Mouse (Mus musculus) cerebellum, adult 11-12 months (tissue): Measurements from ENCODE around the gene Pglyrp2.

Experiments used
- DNase-seq: peaks from one replicate; pipeline ENCODE4 v3.0.0; 2022

The Pglyrp2 gene

DNA sequence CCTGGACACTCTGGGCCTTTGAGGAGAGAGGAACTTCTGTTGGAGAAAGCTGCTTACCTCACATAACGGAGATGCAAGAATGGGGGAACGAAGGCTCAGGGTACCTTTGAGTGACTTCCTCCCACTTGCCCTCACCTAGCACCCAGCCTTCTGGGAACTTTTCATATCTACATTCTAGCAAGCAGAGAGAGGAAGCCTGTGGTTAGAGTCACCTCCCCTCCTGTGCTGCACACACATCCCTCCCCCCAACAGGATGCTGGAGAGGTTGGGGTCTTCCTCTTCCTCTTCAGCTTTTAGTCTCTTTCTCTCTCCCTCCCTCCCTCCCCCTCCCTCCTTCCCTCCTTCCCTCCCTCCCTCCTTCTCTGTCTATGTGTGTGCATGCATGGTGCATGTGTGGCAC, at the start of gene Pglyrp2:
Gene Pglyrp2, minus strand, starts transcription at position 134 of the 400 bp plus-strand sequence.
- no peak for DNase-seq

DNA sequence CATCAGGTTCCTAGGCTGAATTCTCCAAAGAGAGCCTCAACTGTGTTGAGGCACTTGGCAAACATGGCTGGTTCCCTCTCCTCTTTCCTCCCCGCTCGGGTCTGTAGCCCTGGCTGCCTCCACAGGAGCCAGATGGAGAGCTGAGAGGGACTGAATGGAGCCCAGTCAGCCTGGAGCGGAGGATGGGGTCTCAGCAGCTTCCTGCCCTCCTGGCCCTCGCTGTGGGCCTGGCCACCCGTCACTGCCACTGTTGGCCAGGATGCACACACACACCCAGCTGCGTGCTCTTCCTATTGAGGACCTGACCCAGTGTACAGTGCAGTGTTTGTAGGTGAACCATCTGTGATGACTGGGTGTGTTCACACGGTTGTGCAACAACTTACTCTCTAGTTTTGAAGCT, 48.2 kb upstream of the Pglyrp2 start:
- DNase-seq: no peak

DNA sequence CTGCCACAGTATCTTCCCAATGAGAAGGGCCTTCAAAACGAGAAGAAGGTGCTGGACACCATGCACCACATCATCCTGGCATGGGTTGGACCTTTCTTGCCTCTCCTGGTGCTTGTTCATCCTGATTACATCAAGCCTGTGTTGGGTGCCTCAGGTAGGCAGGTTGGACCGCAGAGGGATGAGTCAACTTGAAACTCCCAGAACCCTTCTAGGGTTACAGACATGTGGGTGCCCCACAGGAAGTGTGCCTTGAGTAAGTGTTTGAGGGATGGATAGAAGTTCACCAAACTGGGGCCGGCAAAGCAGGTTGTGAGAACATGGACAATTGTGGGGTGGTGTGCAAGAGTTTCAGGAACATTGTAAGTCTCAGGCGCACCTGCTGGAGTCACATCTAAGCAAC, 46.8 kb upstream of the Pglyrp2 start:
- no peak for DNase-seq

GRCm38 (mm10) chr17:32468494-32468893, 44.5 kb upstream of the Pglyrp2 start:
- no peak for DNase-seq

DNA sequence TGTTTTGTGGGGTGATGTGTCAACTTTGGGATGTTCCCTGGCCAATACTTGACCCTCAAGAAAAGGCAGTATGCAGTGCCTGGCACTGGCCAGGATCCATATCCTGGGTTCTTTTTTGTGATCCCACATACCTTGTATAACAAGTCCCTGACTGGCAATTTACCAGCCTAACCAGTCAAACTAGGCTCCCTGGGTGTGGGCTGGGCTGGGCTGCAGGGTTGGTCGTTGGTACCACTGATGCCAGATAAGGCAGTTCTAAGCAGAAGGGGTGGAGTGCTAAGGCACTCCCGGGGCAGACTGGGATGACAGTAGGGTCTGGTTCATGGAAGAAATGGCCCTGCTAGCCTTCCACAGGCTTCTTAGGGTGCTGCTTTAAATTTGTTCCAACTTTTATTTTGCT, 31.0 kb upstream of the Pglyrp2 start:
- no peak for DNase-seq

GRCm38 (mm10) chr17:32454188-32454587, 30.2 kb upstream of the Pglyrp2 start:
- DNase-seq: no peak

- no peak for DNase-seq
Observed at GRCm38 (mm10) chr17:32452482-32452881, 28.5 kb upstream of the Pglyrp2 start, which contains the start of gene Cyp4f39. Gene Cyp4f39 (plus strand): TSS chr17:32452723.

DNA sequence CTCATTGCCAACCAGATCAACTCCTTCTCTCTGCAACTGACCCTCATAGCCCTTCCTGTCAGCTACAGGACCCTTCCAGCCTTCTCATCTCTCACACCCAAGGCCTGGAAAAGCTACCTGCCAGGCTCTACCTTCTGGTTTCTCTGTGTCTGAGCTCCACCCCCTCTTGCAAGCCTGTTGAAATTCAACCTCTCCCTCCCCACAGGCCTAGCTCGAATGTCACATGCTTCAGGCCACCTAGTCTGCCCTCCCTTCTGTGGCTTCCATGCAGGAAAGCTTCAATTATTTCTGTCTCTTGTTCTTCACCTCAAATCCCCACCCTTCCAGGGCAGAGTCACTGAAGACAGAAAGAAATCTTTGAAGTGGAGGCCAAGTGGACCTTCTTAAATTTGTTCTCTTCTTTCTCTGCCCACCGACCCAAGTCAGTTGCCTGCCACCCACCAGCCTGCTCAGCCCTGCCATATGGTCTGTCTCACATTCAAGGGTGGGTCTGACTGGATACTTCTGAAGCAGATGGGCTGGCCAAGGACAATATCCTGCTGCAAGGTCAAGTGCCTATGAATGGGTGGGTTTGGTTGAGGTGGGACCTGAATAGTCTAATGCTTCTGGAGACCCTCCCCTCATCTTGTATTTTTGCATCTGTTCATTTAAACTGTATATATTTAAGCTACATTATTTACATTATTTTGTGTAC, 27.0 kb upstream of the Pglyrp2 start:
- no peak for DNase-seq

DNA sequence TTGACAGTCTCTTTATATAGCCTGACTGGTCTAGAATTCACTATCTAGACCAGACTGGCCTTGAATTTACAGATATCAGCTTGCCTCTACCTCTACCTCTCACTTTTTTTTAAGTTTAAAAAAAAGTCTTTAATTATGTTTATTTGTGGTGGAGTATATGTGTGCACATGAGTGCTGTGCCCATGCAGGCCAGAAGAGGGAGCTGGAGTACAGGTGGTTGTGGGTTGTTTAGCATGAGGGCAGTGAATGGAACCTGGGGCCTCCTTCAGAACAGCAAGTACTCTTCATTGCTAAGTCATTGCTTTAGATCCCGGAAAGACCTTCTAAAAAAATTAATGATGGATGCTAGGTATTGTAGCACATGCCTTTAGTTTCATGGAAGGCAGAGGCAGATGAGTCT, 25.1 kb upstream of the Pglyrp2 start:
- DNase-seq: no peak

GRCm38 (mm10) chr17:32447195-32447594, 23.2 kb upstream of the Pglyrp2 start:
- DNase-seq: no peak

- DNase-seq: no peak
Observed at GRCm38 (mm10) chr17:32445016-32445415, 21.0 kb upstream of the Pglyrp2 start.

GRCm38 (mm10) chr17:32443245-32443644, 19.3 kb upstream of the Pglyrp2 start:
- DNase-seq: no peak

GRCm38 (mm10) chr17:32437106-32437505, 13.1 kb upstream of the Pglyrp2 start:
- no peak for DNase-seq

DNA sequence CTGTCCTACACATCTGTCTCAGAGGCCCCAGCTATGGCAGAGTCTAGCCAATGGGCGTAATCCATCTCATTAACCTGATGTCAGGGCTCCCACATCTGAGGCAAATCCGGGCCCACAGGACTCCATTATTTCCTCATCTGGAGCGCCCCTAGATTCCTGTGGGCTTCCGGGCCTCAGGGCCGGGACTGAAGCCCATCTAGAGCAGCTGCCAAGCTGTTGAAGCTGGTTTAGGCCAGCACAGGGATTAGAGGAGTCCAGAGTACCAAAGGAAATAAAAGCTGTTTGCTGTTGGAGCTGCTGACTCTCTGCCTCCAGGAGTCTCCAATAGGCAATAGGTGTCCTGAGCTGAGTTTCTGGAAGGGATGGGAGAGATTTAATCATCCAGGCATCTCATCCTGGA, 11.2 kb upstream of the Pglyrp2 start:
- DNase-seq: no peak

DNA sequence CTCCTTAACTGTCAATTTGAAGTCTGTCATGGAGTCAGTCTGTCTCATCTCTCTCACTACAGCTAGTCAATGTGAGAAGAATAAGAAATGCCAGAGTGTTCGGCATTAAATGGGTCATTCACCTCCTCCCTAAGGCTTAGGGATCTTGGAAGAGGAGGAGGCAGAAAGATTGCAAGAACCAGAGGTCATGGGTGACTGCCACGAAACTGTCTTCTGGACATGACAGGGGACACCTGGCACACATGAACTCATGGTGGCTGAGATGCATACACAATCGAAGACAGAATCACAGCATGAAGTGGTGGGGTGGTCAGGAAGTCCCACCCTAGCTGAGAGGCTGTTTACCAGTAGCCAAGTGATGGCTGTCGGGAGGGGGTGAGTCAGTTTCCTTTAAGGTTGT, 10.4 kb upstream of the Pglyrp2 start:
- no peak for DNase-seq

- DNase-seq: no peak
Observed at GRCm38 (mm10) chr17:32431972-32432371, 8.0 kb upstream of the Pglyrp2 start.

GRCm38 (mm10) chr17:32426610-32427009, 2.6 kb upstream of the Pglyrp2 start:
- no peak for DNase-seq

- no peak for DNase-seq
Observed at GRCm38 (mm10) chr17:32420781-32421180, 3.2 kb downstream of the Pglyrp2 start.

DNA sequence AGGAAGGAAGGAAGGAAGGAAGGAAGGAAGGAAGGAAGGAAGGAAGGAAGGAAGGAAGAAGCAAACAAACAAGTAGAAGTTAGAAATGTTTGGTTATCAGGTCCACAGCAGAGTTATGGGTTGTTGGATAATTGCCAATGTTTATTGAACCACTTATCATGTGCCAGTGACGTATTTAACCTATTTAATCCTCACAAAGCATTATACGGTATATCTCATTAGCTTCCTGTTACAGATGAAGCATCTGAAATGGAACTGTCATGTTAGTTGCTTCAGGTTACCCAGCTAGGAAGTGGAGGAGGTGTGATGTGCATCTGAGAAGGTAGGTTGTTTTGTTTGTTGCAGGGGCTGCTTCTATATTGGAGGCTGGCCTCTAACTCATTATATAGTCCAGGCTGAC, 4.0 kb downstream of the Pglyrp2 start:
- no peak for DNase-seq

- DNase-seq: no peak
Observed at GRCm38 (mm10) chr17:32416771-32417170, 7.2 kb downstream of the Pglyrp2 start.

GRCm38 (mm10) chr17:32415417-32416020, 8.4 kb downstream of the Pglyrp2 start:
- no peak for DNase-seq

DNA sequence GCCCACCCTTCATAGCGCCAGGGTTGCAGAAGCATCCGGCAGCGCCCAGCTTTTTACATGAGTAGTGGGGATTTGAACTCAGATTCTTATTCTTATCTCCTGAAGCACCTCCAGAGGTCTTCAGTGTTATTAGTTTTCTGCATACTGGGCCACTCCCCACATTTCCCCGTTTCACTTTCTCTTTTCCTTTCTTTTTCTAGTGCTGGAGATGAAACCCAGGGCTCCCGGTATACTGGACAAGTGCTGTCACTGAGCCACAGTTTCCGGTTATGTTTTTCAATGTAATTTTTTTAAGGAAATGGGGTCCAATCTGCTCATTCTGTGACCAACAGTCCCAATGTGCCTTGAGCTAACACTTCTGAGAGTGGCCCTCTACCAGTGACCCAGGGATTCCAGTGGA, 12.1 kb downstream of the Pglyrp2 start:
- no peak for DNase-seq

DNA sequence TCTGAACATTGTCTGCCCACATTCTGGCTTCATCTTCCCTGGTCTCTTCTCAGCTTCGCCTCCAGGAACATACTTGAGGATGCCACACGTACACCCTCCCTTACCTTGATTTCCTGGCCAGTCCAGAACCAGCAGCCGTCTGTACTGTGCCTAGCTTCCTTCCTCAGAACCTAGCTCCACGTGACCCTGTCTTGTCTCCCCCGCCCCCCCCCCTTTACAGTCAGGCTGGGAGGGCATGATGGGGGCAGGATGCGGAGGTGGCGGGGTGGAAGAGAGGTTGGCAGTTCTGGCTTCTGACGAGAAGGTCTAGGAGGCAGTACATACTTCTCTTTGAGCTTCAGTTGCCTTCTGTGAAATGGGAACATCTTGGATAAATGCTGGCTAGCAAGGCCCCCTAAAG, 20.6 kb downstream of the Pglyrp2 start, which contains the start of gene Rasal3:
Gene Rasal3, minus strand, starts transcription at position 167 of the 400 bp plus-strand sequence.
- DNase-seq: no peak

DNA sequence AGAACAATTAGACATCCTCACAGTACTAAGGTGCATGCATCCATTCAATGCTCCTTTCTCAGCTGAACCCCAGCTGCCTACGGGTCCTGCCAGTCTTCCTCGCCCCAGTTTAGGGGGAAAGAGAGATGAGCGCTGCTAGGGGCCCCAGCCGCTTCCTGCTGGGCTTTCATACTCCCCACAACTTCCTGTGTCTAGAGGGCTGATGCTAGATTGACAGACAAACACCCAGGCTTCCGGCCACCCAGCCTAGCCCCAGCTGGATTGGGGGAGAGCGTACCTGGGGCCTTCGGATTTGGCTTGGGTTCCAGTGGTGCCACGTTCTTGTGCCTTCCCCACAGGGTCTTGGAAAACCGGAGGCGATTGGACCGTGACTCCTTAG, 21.2 kb downstream of the Pglyrp2 start:
- DNase-seq: no peak
